Mouse (Mus musculus) embryo, embryonic 11 days (tissue): ENCODE measurements at regions not wholly inside any gene's neighbourhood (a gene's known extent, or its start where the extent isn't known, plus 50 kb on each side); places are given as distances from the start of the nearest gene placed in this dataset.

ENCODE experiments used
- DNase-seq: peaks from one replicate; pipeline ENCODE4 v3.0.0-alpha.2; 2015

GRCm38 (mm10) chr16:68428541-68428940 lies 807.8 kb upstream of the Cadm2 start:
- no peak for DNase-seq

- DNase-seq: no peak
Observed at GRCm38 (mm10) chr16:68427522-68427921, 806.8 kb upstream of the Cadm2 start.

DNA sequence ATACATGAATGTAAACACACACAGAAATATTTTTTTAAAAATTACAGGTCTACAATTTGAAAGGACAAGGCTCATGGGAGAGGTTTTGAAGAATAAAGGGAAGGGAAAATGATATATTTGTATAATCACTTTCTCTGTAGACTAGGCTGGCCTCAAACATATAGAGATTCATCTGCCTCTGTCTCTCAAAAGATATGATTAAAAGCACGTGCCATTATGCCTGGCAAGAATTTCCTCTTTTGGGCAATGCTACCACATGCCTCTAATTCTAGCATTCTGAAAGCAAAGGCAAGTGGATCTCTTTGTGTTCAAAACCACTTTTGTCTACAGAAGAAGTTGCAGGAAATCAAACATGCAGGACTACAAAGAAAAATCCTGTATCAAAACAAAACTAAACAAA lies 804.6 kb upstream of the Cadm2 start:
- DNase-seq: no peak

- DNase-seq: no peak
Observed at GRCm38 (mm10) chr16:68401860-68402671, 781.4 kb upstream of the Cadm2 start.

DNA sequence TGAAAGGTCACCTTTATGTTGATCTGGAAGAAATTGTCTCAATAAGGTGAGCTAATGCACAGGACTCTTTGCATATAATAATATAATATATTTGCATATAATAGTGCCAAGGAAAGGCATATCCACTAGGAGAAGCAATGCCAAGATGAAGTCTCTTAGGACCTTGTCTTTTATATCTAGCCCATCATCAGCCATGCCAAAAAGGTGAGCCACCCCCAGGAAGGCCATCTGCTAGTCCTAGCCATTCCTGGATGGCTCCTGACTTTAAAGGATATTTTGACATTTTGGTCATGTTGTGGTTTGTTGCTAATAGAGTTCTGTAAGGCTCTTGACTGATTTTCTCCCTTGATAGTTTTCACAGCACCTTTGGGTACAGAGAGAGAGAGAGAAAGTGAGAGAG lies 779.9 kb upstream of the Cadm2 start:
- DNase-seq: no peak

DNA sequence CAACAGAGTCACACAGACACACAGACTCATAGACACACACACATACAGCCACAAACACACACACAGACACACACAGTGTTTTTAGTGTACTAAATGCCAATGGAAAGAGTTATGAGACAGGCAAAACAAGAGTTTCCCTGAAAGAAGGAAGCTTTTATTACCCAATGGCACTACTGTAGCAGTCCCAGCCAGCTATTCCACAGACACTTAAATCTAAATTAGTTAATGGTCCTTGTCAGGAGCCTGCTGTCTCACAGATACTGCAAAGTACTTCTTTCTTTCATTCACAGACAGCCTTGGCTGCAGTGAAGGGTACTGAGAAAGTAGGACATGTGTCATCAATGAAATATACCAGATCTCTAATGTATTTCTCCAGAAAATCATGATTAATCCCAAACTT lies 730.4 kb upstream of the Cadm2 start:
- peak; percentile 4 for DNase-seq

DNA sequence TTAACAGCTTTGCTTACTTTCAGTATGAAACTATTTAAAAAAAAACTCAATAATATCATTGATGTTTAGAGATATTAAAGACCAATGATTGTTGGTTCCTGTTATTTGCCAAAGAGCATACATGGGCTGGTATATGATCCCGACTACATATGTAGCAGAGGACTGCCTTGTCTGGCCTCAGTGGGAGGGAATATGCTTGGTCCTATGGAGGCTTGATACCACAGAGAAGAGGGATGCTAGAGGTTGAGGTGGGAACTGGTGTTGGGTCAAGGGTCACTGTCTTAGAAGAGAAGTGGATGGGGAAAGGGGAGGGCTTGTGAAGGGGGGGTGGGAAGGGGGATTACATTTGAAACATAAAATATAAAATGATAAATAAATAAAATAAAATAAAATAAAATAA lies 718.3 kb upstream of the Cadm2 start:
- DNase-seq: no peak
